Mouse (Mus musculus): ENCODE results near the gene Crybb2.

GRCm38 (mm10) chr5:113091162-113091561, 21.2 kb upstream of the Crybb2 start:
- TF ChIP-seq CTCF (IDR thresholded peaks at IDR 0.05), result peak; percentile 83
- no peak for TF ChIP-seq POLR2A (IDR thresholded peaks at IDR 0.05; ENCODE audit: insufficient read depth, low read depth, low read length)

Measured in heart, adult 2 months (tissue).